Mouse (Mus musculus): ENCODE measurements around the gene Srxn1. TPM values are rescaled to one million over a fixed set of nuclear protein-coding genes. Genes with fewer than 3 reads are reported as not detected.

Gene Srxn1
- polyA plus RNA-seq, 1 experiment from 2014 or later: 9.5 TPM

GRCm38 (mm10) chr2:152075294-152075889 lies 29.9 kb upstream of the Srxn1 start:
- no peaks in the 10 kb centered on the region for H3K9me3 ChIP-seq (ENCODE audit: control insufficient read depth, low read length)
- H3K27me3 ChIP-seq (ENCODE audit: control insufficient read depth, insufficient read depth, low read length): peaks cover 40% of the 10 kb centered on the region
- 46% methylated on average over 9 of the region's 9 CpGs for WGBS
- no peak overlapping the region for H3K9ac ChIP-seq (ENCODE audit: low read depth, low read length)
- H3K4me1 ChIP-seq (ENCODE audit: control insufficient read depth, insufficient read depth, low read length): no peaks in the 10 kb centered on the region; the same call in 1 of the 2 replicates
- no peak for ATAC-seq (ENCODE audit: low FRiP score, low TSS enrichment)
- no peaks in the 10 kb centered on the region for H3K36me3 ChIP-seq (ENCODE audit: control insufficient read depth, insufficient read depth, low read length)
- no peak overlapping the region for H3K4me3 ChIP-seq (ENCODE audit: low read length)
- H3K4me2 ChIP-seq (replicated peaks; ENCODE audit: low read depth, low read length): no peak overlapping the region
- no peak overlapping the region for H3K27ac ChIP-seq (ENCODE audit: low read depth, low read length)

DNA sequence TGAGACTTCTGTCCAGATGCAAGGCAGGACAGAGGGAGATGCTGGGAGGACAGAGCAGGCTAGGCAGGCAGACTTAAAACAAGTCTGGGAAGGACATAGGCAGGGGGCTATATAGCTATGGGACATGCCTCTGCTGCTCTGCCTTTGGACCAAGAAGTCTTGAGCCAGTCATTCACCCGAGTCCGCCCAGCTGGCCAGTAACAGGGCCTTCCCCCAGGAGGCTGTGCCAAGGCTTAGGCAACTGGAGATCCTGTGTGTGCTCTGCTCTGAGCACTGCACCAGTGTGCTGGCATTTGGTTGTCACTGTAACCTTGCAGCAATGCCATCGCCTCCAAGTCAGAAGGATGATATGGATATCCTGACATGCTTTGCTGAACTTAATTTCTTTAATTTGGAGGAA lies 28.0 kb upstream of the Srxn1 start:
- H3K9ac ChIP-seq (ENCODE audit: low read depth, low read length): no peak overlapping the region
- ATAC-seq (ENCODE audit: low FRiP score, low TSS enrichment): no peak
- peaks cover 54% of the 10 kb centered on the region for H3K27me3 ChIP-seq (ENCODE audit: control insufficient read depth, insufficient read depth, low read length)
- H3K36me3 ChIP-seq (ENCODE audit: control insufficient read depth, insufficient read depth, low read length): no peaks in the 10 kb centered on the region
- no peaks in the 10 kb centered on the region for H3K9me3 ChIP-seq (ENCODE audit: control insufficient read depth, low read length)
- H3K27ac ChIP-seq (ENCODE audit: low read depth, low read length): no peak overlapping the region
- no peak overlapping the region for H3K4me2 ChIP-seq (replicated peaks; ENCODE audit: low read depth, low read length)
- peaks cover 12% of the 10 kb centered on the region; the same call in 1 of the 2 replicates for H3K4me1 ChIP-seq (ENCODE audit: control insufficient read depth, insufficient read depth, low read length)
- H3K4me3 ChIP-seq (ENCODE audit: low read length): no peak overlapping the region
- 72% methylated on average over 3 of the region's 3 CpGs for WGBS

DNA sequence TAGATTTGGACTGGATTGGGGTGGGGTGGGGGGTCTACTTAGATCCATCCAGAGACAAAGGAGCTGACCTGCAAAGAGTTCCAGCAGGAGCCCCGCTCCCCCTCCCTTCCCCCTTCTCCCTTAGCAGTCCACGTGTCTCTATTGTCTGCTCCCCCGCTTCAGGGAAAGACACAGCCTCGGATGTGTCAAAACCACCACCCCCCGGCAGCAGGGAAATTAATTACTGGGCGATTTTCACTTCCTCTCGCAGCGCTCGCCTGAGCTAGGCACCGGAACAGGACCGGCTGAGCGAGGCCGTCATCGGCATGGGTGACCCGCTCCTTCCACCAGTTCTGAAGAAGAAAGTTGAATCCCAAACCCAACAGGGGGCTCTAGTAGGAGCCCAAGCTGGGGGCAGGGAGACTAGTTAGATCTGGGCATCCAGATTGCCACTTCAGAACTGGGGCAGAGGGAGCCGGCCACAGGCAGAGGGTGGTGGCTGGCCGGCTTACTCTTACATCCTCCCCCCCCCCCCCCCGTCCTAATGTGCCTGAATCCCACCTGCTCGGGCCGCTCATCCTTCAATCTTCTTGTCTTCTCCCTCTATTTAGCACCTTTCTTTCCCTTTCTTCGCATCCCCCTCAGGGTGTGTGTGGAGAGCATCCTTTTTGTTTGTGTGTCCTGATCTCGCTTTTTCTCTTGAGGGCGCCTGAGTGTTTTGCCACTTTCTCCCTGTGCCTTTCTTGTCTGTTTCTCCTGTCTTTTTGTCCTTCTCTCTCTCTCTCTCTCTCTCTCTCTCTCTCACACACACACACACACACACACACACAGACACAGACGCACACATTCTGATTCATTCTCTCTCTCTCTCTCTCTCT lies 24.4 kb upstream of the Srxn1 start, which contains the start of gene Scrt2:
Gene Scrt2, plus strand, starts transcription at position 845 of the 857 bp plus-strand sequence.
- Histone ChIP-seq H3K4me1 (ENCODE audit: control insufficient read depth, insufficient read depth, low read length) (peaks cover 12% of the 10 kb centered on the region; the same call in 1 of the 2 replicates), H3K4me3 (ENCODE audit: low read length) (peak within 1 kb of the TSS; percentile 30), H3K36me3 (ENCODE audit: control insufficient read depth, insufficient read depth, low read length) (no peaks in the 10 kb centered on the region), H3K4me2 (replicated peaks; ENCODE audit: low read depth, low read length) (peak within 1 kb of the TSS; percentile 58), H3K27me3 (ENCODE audit: control insufficient read depth, insufficient read depth, low read length) (peaks cover 66% of the 10 kb centered on the region), H3K27ac (ENCODE audit: low read depth, low read length) (no peak within 1 kb of the TSS), H3K9ac (ENCODE audit: low read depth, low read length) (peak within 1 kb of the TSS; percentile 4; the same call in 1 of the 2 replicates), H3K9me3 (ENCODE audit: control insufficient read depth, low read length) (no peaks in the 10 kb centered on the region)
- ATAC-seq (ENCODE audit: low FRiP score, low TSS enrichment): peak; percentile 22; the same call in 1 of the 2 replicates
- WGBS: under 1% methylated on average over 24 of the region's 24 CpGs

DNA sequence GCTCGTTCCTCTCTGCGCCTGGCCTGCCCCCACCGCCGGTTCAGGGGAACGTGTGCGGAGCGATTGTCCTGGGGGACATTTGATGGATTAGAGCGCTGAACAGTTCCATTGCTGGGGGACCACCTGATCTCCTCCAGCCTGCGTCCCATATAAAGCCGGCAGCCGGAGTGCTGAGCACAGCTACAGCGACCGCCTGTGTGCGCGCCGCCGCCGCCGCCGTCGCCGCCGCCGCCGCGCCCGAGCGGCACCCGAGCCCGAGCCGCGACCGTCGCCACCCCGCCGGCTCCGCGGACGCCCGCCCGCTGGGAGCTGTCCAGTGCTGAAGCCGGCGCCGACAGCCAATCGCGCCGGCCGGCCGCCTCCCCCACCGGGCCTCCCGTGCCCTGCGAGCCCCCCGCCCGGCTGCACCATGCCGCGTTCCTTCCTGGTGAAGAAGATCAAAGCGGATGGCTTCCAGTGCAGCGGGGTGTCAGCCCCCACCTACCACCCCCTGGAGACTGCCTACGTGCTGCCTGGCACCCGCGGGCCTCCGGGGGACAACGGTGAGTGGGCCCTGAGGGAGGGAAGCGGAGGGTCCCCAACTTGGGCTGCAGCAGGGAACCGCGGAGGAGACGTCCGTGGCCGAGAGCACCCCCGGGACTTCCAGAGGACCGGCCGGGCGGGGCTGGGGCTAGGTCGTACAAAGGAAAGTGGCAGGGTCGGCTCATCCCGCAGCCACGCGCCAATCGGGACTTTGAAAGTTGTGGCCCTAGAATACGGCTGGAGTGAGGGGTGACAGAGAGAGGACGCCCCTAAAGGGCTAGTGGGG lies 23.5 kb upstream of the Srxn1 start:
- no peaks in the 10 kb centered on the region for H3K36me3 ChIP-seq (ENCODE audit: control insufficient read depth, insufficient read depth, low read length)
- peak overlapping the region; percentile 4; the same call in 1 of the 2 replicates for H3K9ac ChIP-seq (ENCODE audit: low read depth, low read length)
- H3K4me1 ChIP-seq (ENCODE audit: control insufficient read depth, insufficient read depth, low read length): peaks cover 12% of the 10 kb centered on the region; the same call in 1 of the 2 replicates
- WGBS: under 1% methylated on average over 75 of the region's 81 CpGs
- H3K9me3 ChIP-seq (ENCODE audit: control insufficient read depth, low read length): no peaks in the 10 kb centered on the region
- peak overlapping the region; percentile 30 for H3K4me3 ChIP-seq (ENCODE audit: low read length)
- peak; percentile 93 for ATAC-seq (ENCODE audit: low FRiP score, low TSS enrichment)
- H3K27ac ChIP-seq (ENCODE audit: low read depth, low read length): no peak overlapping the region
- H3K27me3 ChIP-seq (ENCODE audit: control insufficient read depth, insufficient read depth, low read length): peaks cover 60% of the 10 kb centered on the region
- H3K4me2 ChIP-seq (replicated peaks; ENCODE audit: low read depth, low read length): peak overlapping the region; percentile 58

DNA sequence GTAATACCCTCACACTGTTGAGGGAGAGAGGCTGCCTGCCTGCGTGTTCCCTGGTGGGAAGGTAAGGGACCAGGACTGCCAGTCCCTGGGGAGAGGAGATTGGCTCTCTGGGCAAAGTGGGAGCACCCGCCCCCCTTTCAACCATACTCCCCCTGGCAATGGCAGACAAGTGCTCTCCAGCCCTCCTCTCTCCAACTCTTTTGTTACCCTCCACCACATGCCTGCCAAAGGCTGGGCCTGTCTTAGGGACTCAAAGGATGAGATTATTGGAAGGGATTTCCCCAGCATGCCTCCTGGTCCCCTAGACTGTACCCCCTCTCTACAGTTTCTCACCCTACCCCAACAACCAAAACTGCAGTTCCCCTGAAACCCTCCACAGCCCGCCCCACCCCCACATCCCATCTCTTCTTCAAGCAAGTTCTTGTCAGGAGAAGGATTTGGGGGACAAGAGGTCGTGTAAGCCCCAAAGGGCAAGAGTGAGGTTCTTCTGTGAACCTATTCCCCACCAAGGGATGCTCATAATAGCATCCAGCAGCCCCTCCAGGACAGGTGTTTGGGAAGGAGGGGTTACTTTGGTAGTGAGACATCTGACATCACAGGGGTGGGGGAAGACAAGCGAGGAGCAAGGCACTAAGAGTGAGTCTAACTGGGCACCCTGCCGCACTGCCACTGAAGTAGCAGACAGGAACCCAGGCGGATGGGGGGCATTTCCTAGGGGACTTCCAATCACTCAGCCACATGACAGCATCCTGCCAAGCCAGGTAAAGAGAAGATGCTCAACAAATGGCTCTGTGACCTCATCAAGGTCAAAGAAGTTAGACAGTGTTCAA lies 22.6 kb upstream of the Srxn1 start:
- H3K9ac ChIP-seq (ENCODE audit: low read depth, low read length): peak overlapping the region; percentile 4; the same call in 1 of the 2 replicates
- H3K4me1 ChIP-seq (ENCODE audit: control insufficient read depth, insufficient read depth, low read length): peaks cover 12% of the 10 kb centered on the region; the same call in 1 of the 2 replicates
- H3K9me3 ChIP-seq (ENCODE audit: control insufficient read depth, low read length): no peaks in the 10 kb centered on the region
- no peak overlapping the region for H3K4me2 ChIP-seq (replicated peaks; ENCODE audit: low read depth, low read length)
- WGBS: 22% methylated on average over 7 of the region's 7 CpGs
- H3K27me3 ChIP-seq (ENCODE audit: control insufficient read depth, insufficient read depth, low read length): peaks cover 53% of the 10 kb centered on the region
- H3K36me3 ChIP-seq (ENCODE audit: control insufficient read depth, insufficient read depth, low read length): no peaks in the 10 kb centered on the region
- peak overlapping the region; percentile 30; the same call in 1 of the 2 replicates for H3K4me3 ChIP-seq (ENCODE audit: low read length)
- no peak; the same call in 1 of the 2 replicates for ATAC-seq (ENCODE audit: low FRiP score, low TSS enrichment)
- no peak overlapping the region for H3K27ac ChIP-seq (ENCODE audit: low read depth, low read length)

DNA sequence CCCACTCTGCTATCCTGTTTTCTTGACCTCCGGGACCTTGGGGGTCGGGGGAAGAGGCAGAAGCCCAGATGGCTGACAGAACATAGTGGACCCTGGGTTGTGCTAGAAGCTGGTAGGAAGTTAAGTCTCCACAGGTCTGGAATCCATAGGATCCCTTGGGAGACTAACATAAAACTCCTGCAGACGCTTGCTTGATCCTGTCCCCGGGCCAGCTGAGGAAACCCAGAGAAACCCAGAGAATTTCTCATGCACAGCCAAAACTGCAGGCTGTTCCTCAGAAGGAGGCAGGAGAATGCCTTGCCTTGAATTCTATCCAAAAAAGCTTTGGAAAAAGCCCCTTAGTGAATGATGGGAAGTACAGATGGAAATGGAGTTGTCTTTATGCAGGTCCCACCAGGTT lies 21.9 kb upstream of the Srxn1 start:
- H3K9ac ChIP-seq (ENCODE audit: low read depth, low read length): no peak overlapping the region
- peaks cover 12% of the 10 kb centered on the region; the same call in 1 of the 2 replicates for H3K4me1 ChIP-seq (ENCODE audit: control insufficient read depth, insufficient read depth, low read length)
- H3K27ac ChIP-seq (ENCODE audit: low read depth, low read length): no peak overlapping the region
- ATAC-seq (ENCODE audit: low FRiP score, low TSS enrichment): no peak
- H3K4me3 ChIP-seq (ENCODE audit: low read length): no peak overlapping the region
- no peaks in the 10 kb centered on the region for H3K36me3 ChIP-seq (ENCODE audit: control insufficient read depth, insufficient read depth, low read length)
- peaks cover 48% of the 10 kb centered on the region for H3K27me3 ChIP-seq (ENCODE audit: control insufficient read depth, insufficient read depth, low read length)
- H3K9me3 ChIP-seq (ENCODE audit: control insufficient read depth, low read length): no peaks in the 10 kb centered on the region
- WGBS: 58% methylated on average over 4 of the region's 4 CpGs
- H3K4me2 ChIP-seq (replicated peaks; ENCODE audit: low read depth, low read length): no peak overlapping the region

DNA sequence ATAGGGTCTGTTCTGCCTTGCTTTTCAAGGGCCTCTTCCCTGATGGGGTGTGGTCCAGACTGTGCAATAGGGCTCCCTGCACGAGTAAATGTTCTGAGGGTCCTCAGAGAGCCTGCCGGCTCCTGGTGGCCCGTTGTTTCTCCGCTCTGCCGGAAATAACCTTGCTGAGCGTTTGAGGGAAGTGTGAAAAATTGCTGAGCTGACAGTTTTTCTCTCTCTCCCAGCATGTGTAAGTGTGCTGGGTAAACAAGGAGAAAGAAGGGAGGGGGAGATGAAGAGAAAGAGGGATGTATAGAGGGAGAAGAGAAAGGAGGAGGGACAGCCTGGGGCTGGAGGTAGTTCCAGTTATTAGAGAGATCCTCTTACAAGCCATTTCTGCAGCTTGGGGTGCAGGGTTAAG lies 21.0 kb upstream of the Srxn1 start:
- Histone ChIP-seq H3K9ac (ENCODE audit: low read depth, low read length) (no peak overlapping the region), H3K4me3 (ENCODE audit: low read length) (no peak overlapping the region), H3K9me3 (ENCODE audit: control insufficient read depth, low read length) (no peaks in the 10 kb centered on the region), H3K4me2 (replicated peaks; ENCODE audit: low read depth, low read length) (no peak overlapping the region), H3K27me3 (ENCODE audit: control insufficient read depth, insufficient read depth, low read length) (peaks cover 40% of the 10 kb centered on the region), H3K36me3 (ENCODE audit: control insufficient read depth, insufficient read depth, low read length) (no peaks in the 10 kb centered on the region), H3K27ac (ENCODE audit: low read depth, low read length) (no peak overlapping the region), H3K4me1 (ENCODE audit: control insufficient read depth, insufficient read depth, low read length) (peaks cover 12% of the 10 kb centered on the region; the same call in 1 of the 2 replicates)
- no peak for ATAC-seq (ENCODE audit: low FRiP score, low TSS enrichment)
- WGBS: 42% methylated on average over 6 of the region's 6 CpGs

- H3K27me3 ChIP-seq (ENCODE audit: control insufficient read depth, insufficient read depth, low read length): peaks cover 35% of the 10 kb centered on the region
Measured at GRCm38 (mm10) chr2:152085414-152085813, 19.9 kb upstream of the Srxn1 start.

More at GRCm38 (mm10) chr2:152085414-152085813, 19.9 kb upstream of the Srxn1 start:
- no peaks in the 10 kb centered on the region for H3K9me3 ChIP-seq (ENCODE audit: control insufficient read depth, low read length)
- peaks cover 12% of the 10 kb centered on the region; the same call in 1 of the 2 replicates for H3K4me1 ChIP-seq (ENCODE audit: control insufficient read depth, insufficient read depth, low read length)
- no peak overlapping the region for H3K4me2 ChIP-seq (replicated peaks; ENCODE audit: low read depth, low read length)
- WGBS: 82% methylated on average over 6 of the region's 6 CpGs
- no peak overlapping the region for H3K9ac ChIP-seq (ENCODE audit: low read depth, low read length)
- H3K27ac ChIP-seq (ENCODE audit: low read depth, low read length): no peak overlapping the region
- no peak for ATAC-seq (ENCODE audit: low FRiP score, low TSS enrichment)
- H3K4me3 ChIP-seq (ENCODE audit: low read length): no peak overlapping the region
- H3K36me3 ChIP-seq (ENCODE audit: control insufficient read depth, insufficient read depth, low read length): no peaks in the 10 kb centered on the region

All from kidney, embryonic 14.5 days (tissue).